Mouse (Mus musculus) cerebellum, adult 2 months (tissue): ENCODE results near the gene Spaca6. TPM values are rescaled to one million over a fixed set of nuclear protein-coding genes. Genes with fewer than 3 reads are reported as not detected.

Source experiments
- DNase-seq, 2 experiments: peaks; one replicate each; pipeline ENCODE4 v3.0.0; 2021
- H3K27ac ChIP-seq: fragments of 200-500 bp; 2 replicates; pipeline ENCODE4 v1.5.1; 2012; ENCODE audit warnings: low read length, control low read depth, inconsistent platforms; ENCODE audit not compliant: insufficient read depth
- H3K27me3 ChIP-seq: fragments of 200-500 bp; 2 replicates; pipeline ENCODE4 v1.6.1; 2012; ENCODE audit warnings: inconsistent platforms, mild to moderate bottlenecking, low read length, moderate library complexity; ENCODE audit not compliant: control insufficient read depth, insufficient read depth
- H3K4me1 ChIP-seq: fragments of 200-500 bp; 2 replicates; pipeline ENCODE4 v1.6.1; 2011; ENCODE audit warnings: low read length; ENCODE audit not compliant: control insufficient read depth, insufficient read depth
- H3K4me3 ChIP-seq: fragments of 200-500 bp; replicated peaks from 2 replicates; pipeline ENCODE3; 2011; ENCODE audit warnings: mild to moderate bottlenecking, low read depth, low read length, control low read depth; ENCODE audit not compliant: insufficient read depth
- CTCF ChIP-seq: fragments of 200-500 bp; IDR thresholded peaks from 2 replicates; pipeline ENCODE4 v1.5.1; 2011; ENCODE audit warnings: low read depth, mild to moderate bottlenecking, control low read depth, low read length, moderate library complexity, borderline replicate concordance; ENCODE audit not compliant: insufficient read depth
- POLR2A ChIP-seq: fragments of 200-500 bp; IDR thresholded peaks from 2 replicates; pipeline ENCODE4 v1.6.1; 2011; ENCODE audit warnings: low read length, control low read depth, borderline replicate concordance; ENCODE audit not compliant: insufficient read depth
- WGBS: fragments of 180-500 bp; shearing (Covaris S2); methylation state at CpG from one replicate; pipeline ENCODE4 v1.1.7; 2018; 5-methylcytosine and 5-hydroxymethylcytosine counted together
- polyA plus RNA-seq: library from polyadenylated mRNA; depleted of rRNA; stranded (reverse); fragments of >200 nt; gene quantifications from 2 replicates; pipeline ENCODE4 v1.2.3, GENCODE M21; 2012

Gene Spaca6
- polyA plus RNA-seq, 1 experiment, result 132 TPM

DNA sequence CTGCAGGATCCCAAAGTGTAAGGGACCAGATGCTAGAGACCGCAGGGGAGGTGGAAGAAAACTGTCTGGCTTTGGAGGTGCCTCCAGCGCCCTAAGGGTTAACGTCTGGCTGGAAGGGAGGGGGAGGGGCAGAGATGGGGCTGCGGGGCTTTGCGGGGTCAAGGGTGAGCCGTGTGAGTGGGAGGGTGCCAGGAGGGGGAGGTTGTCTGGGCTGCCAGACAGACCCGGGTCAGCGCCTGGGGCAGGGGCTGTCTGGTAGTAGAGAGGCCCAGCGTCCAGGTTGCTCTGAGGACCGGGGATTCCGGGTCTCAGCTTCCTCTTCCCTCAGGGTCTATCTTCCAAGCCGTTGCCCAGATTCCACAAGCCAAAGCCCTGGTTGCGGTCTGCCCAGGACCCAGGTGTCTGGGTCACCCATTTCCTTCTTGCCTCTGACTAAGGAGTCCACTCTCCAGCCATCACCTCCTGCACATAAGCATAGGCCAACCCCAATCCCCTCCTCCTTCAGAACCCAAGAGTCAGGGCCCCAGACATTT is 766 bp downstream of the Spaca6 start:
- 0% methylated on average over 13 of the region's 13 CpGs for WGBS
- Histone ChIP-seq H3K4me3 (peak overlapping the region; percentile 91), H3K4me1 (peaks cover 4% of the 10 kb centered on the region; the same call in 1 of the 2 replicates), H3K27ac (peak overlapping the region; percentile 96), H3K27me3 (no peaks in the 10 kb centered on the region)
- peak; percentile 76 to 78 for DNase-seq
- no peak for TF ChIP-seq CTCF
- no peak for TF ChIP-seq POLR2A

DNA sequence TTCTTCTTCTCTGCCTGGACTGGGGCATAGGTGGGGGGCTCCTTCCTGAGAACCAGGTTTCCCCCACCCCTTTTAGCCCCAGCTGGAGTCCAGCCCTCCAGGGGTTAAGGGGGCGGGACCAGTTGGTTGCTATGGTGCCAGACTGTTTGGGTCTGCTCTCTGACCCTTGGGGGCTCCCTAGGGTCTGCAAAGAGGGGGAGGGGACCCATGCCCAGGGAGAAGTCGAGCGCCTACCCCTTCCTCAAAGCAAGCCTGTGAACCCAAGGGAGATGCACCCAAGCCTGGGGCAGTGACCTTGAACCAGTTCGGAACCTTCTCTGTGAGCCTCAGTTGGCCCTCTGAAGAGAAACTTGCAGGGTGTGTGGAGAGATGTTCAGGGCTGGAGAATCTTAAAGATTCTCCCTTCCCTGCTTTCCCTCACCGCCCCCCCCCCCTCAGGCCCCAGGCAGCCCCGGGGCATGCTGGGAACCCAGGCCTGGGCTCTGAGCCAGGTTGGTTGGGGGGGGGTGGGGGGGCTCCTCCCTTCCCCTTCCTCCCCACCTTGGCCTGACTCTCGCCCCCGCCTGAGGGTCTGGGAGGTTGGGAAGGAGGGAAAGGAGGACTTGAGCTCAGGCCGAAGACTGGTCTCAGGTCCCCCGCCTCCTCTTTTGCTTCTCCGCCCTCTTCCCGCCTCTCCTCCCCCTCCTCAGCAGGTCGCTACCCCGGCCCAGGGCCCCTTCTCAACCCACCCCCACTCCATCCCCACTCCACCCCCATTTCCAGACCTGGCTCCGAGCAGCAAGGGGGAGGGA is 1.4 kb downstream of the Spaca6 start:
- TF ChIP-seq POLR2A (0 out of 2 replicates have a peak, but pooled peaks have one; percentile 33), CTCF (no peak)
- H3K27me3 ChIP-seq, result no peaks in the 10 kb centered on the region
- 0% methylated on average over 13 of the region's 15 CpGs for WGBS
- peak overlapping the region; percentile 96 for H3K27ac ChIP-seq
- H3K4me1 ChIP-seq, result peaks cover 4% of the 10 kb centered on the region; the same call in 1 of the 2 replicates
- DNase-seq, result peak; percentile 66 to 72
- peak overlapping the region; percentile 91 for H3K4me3 ChIP-seq

DNA sequence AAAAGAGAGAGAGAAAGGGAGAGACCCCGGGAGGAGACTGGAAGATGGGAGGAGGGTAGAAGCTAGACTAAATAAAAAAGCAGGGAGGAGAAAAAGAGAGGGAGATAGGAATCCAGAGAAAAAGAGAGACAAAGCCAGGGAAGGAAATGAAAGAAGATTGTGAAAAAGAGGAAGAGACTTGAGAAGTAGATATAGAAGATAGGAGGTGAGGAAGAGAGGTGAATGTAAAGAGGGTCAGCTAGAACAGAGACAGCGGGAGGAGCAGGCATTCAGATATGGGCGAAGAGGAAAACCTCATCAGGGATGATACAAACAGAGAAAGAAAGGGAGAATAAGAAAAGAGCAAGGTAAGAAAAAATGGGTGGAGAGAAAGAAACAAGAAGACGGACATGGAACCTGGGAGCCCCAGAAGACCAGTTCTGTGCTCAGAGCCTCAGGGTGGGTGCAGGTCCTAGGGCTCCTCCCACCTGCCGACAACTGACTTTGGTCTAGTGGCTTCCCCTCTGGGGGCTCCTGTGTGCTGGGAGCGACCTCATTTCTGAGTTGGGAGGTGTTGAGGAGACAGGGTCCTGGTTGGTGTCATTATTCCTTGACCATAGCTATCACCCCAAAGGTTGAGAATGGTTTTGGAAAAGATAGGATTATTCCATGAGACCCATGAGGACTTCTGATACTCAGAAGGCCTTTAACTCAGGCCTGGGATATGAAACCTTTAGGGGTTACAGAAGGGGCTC is 2.3 kb downstream of the Spaca6 start:
- H3K4me1 ChIP-seq, result peaks cover 4% of the 10 kb centered on the region; the same call in 1 of the 2 replicates
- H3K27ac ChIP-seq, result peak overlapping the region; percentile 65; the same call in 1 of the 2 replicates
- H3K27me3 ChIP-seq, result no peaks in the 10 kb centered on the region
- peak; percentile 32 to 44 for DNase-seq
- TF ChIP-seq POLR2A, result no peak
- no peak for TF ChIP-seq CTCF
- WGBS, result 2% methylated on average over 6 of the region's 6 CpGs
- peak overlapping the region; percentile 91 for H3K4me3 ChIP-seq

DNA sequence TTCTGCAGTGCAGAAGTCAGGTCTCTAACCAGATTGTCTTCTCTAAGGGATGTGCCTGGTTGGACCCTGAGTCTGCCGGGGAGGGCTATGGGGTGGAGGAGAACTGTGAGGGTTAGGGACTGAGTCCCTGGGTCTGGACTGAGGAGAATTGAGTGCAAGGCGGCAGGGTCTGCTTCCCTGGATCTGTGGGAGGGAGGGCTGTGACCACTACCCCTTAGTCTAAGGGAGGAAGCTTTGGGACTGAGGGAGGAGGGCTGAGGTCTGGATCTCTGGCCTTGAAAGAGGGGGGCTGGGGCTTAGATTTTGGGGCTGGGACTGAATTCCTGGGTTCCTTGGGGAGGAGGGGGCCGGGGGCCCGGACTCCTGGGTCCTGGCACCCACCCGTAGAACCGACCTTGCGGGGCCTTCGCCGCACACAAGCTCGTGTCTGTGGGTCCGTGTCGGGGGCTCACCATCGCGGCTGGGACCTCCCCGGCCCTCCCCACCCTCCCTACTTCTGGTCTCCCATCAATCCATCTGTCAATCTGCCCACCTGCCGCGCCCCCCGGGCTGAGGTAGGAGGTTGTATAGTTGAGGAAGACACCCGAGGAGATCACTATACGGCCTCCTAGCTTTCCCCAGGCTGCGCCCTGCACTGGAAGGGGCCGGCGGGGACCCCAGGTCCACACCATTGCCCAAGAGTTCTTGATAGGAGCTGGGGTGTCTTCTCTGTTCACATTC is 3.0 kb downstream of the Spaca6 start:
- H3K27ac ChIP-seq, result peak overlapping the region; percentile 65
- no peaks in the 10 kb centered on the region for H3K27me3 ChIP-seq
- TF ChIP-seq CTCF, result no peak
- TF ChIP-seq POLR2A, result no peak
- H3K4me1 ChIP-seq, result peaks cover 4% of the 10 kb centered on the region; the same call in 1 of the 2 replicates
- WGBS, result 31% methylated on average over 23 of the region's 23 CpGs
- H3K4me3 ChIP-seq, result peak overlapping the region; percentile 56
- peak; percentile 31 to 37 for DNase-seq

DNA sequence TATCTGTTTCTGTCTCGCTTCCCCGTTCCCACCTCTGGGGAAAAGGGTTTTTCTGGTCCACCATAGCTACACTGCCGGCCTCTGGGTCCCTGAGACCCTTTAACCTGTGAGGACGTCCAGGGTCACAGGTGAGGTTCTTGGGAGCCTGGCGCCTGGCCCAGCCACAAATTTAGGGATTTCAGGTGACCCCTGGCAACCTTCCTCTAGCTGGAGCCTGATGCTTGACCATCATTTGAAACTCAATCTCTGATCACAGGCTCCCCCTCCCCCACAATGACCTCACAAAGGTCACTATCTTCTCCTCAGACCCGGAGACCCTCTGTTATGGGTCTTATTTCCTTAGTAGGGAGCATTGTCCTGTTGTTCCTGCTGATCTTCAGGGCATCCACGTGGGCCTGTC is 3.8 kb downstream of the Spaca6 start:
- Histone ChIP-seq H3K4me3 (no peak overlapping the region), H3K27ac (peak overlapping the region; percentile 37; the same call in 1 of the 2 replicates), H3K4me1 (peaks cover 4% of the 10 kb centered on the region; the same call in 1 of the 2 replicates), H3K27me3 (no peaks in the 10 kb centered on the region)
- 56% methylated on average over 7 of the region's 7 CpGs for WGBS
- TF ChIP-seq POLR2A (no peak), CTCF (no peak)
- peak; percentile 27 to 37 for DNase-seq

DNA sequence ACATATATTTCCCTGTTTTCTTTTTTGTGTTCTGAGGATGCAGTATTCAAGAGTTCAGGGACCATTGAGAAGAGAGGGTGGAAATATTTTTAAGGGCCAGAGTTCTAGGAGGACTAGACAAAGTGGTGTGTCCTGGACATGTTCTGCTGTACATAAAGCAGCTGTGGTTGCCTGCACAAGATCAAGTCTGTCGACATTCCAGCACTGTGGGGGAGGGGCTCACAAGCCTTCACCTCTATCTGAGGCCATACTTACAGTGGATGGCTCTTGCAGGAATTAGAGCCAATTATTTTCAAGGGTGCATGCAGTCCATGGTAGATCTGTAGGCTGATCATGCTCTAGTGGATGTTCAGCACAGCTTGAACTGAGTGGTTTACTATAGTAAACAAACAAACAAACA is 7.9 kb downstream of the Spaca6 start:
- H3K27me3 ChIP-seq, result no peaks in the 10 kb centered on the region
- peaks cover 7% of the 10 kb centered on the region for H3K4me1 ChIP-seq
- no peak for DNase-seq
- TF ChIP-seq POLR2A, result no peak
- TF ChIP-seq CTCF, result no peak
- no peak overlapping the region for H3K4me3 ChIP-seq
- 5% methylated on average over 1 of the region's 1 CpGs for WGBS
- no peak overlapping the region for H3K27ac ChIP-seq

DNA sequence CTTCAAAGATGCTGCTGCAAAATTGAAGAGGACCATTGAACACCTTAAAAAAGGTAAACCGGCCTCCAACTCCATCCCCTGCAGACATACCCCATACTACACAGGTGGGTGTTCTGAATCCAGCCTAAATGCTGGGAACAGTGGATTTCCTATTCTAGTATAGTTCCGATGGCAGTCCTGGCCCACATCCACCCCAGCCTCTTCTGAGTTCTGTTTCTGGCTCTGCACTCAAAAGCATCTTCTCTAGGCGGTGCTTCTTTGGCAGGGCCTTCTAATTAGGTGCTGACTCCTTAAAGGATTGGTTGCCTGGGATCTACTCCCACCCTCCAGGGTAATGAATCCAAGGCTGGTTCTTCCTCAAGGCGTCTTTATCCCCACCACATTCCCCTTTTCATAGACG is 9.1 kb downstream of the Spaca6 start:
- no peak overlapping the region for H3K27ac ChIP-seq
- no peak for TF ChIP-seq POLR2A
- TF ChIP-seq CTCF, result no peak
- H3K4me1 ChIP-seq, result peaks cover 4% of the 10 kb centered on the region
- 36% methylated on average over 5 of the region's 5 CpGs for WGBS
- no peak for DNase-seq
- H3K27me3 ChIP-seq, result no peaks in the 10 kb centered on the region
- H3K4me3 ChIP-seq, result no peak overlapping the region
